Mouse (Mus musculus) liver, embryonic 16.5 days (tissue): ENCODE results near the gene Zfp184. TPM values are rescaled to one million over a fixed set of nuclear protein-coding genes. Genes with fewer than 3 reads are reported as not detected.

Experiments used
- ATAC-seq: fragments of 200-750 bp; cut with Nextera tagmentation; 2 replicates; pipeline ENCODE4 v1.8.0; 2017; ENCODE audit warnings: low read depth, mild to moderate bottlenecking, moderate number of reproducible peaks, moderate library complexity
- H3K27ac ChIP-seq: fragments of 300-500 bp; sonication (generic); 2 replicates; pipeline ENCODE4 v1.5.1; 2014; ENCODE audit warnings: mild to moderate bottlenecking, low read length
- H3K27me3 ChIP-seq: fragments of 300-500 bp; sonication (generic); 2 replicates; pipeline ENCODE4 v1.6.1; 2014; ENCODE audit warnings: low read depth, low read length, mixed read lengths; ENCODE audit not compliant: control insufficient read depth, insufficient read depth
- H3K36me3 ChIP-seq: fragments of 300-500 bp; sonication (generic); 2 replicates; pipeline ENCODE4 v1.6.1; 2014; ENCODE audit warnings: mild to moderate bottlenecking; ENCODE audit not compliant: control insufficient read depth, insufficient read depth
- H3K4me1 ChIP-seq: fragments of 300-500 bp; sonication (generic); 2 replicates; pipeline ENCODE4 v1.6.1; 2014; ENCODE audit warnings: low read depth, low read length, mixed read lengths; ENCODE audit not compliant: control insufficient read depth
- H3K4me2 ChIP-seq: fragments of 300-500 bp; sonication (generic); 2 replicates; pipeline ENCODE4 v1.6.1; 2014; ENCODE audit warnings: low read depth, low read length, mixed read lengths
- H3K4me3 ChIP-seq: fragments of 300-500 bp; sonication (generic); 2 replicates; pipeline ENCODE4 v1.5.1; 2014; ENCODE audit warnings: low read depth, mild to moderate bottlenecking, low read length
- H3K9ac ChIP-seq: fragments of 300-500 bp; sonication (generic); 2 replicates; pipeline ENCODE4 v1.6.1; 2014; ENCODE audit warnings: low read depth, low read length
- H3K9me3 ChIP-seq: fragments of 300-500 bp; sonication (generic); replicated peaks from 2 replicates; pipeline ENCODE4 v1.6.1; 2016; ENCODE audit warnings: low read length; ENCODE audit not compliant: control insufficient read depth
- WGBS: fragments of 180-500 bp; shearing (Covaris S2); extraction: QIAGEN DNeasy Blood & Tissue Kit; methylation state at CpG from one replicate; pipeline ENCODE4 v1.1.7; 2014; ENCODE audit not compliant: insufficient replicate concordance; 5-methylcytosine and 5-hydroxymethylcytosine counted together
- microRNA counts: library from miRNA; unstranded; fragments of <30 nt; microRNA quantifications from one replicate; lab custom pipeline; 2016
- microRNA-seq: library from miRNA; unstranded; fragments of <30 nt; microRNA quantifications from one replicate; pipeline ENCODE4, GENCODE M21; 2016
- polyA plus RNA-seq: library from polyadenylated mRNA; unstranded; fragments of >200 nt; fragmentation: Nextera tagmentation; extraction: Ambion mirVana; gene quantifications from 2 replicates; pipeline ENCODE4 v1.2.1, GENCODE M21; 2015

Zfp184 gene
- polyA plus RNA-seq, 1 experiment from 2014 or later, result 0.55 TPM

DNA sequence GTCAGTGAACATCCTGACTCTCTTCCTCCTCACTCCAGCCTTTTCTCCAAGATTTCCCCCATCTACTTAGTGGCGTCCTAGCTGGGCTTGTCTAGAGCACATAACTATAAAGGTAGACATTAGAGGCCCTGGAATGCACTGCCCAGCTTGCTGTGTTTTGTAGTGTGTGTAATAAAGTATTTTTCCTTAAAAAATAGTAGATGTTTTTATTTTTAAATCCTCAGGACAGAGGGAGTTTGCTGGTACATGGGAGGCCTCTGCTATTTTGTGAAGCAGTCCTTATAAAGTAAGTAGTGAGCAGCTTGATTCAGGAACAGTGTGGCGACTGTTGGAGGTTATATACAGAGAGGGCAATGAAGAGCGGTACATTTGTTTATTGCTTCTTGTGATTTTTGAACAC is 63.8 kb downstream of the Zfp184 start:
- no peak overlapping the region for H3K9ac ChIP-seq
- H3K27ac ChIP-seq, result no peak overlapping the region
- peaks cover 15% of the 10 kb centered on the region for H3K4me1 ChIP-seq
- H3K4me2 ChIP-seq, result no peak overlapping the region
- H3K36me3 ChIP-seq, result no peaks in the 10 kb centered on the region
- H3K27me3 ChIP-seq, result peaks cover 88% of the 10 kb centered on the region
- ATAC-seq, result no peak
- no peaks in the 10 kb centered on the region for H3K9me3 ChIP-seq
- no peak overlapping the region for H3K4me3 ChIP-seq
- WGBS, result 65% methylated on average over 3 of the region's 3 CpGs

DNA sequence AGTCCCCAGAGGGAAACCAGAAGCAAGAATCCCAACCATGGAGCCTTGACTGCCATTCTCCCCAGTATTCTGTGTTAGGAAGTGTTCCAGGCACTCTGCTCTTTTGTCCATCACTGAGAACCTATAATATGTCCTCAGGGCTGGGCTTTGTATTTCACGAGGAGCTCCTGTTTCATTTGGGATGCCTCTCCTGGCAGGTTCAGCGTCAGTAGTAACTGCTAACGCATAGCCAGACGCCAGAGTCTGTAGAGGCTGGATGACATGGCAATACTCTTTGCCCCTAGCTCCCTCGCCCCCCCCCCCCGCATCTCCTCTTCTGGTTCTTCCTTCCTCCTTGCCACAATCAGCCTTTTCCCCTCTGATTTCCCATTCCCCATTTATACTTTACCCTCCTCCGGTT is 64.7 kb downstream of the Zfp184 start, which contains the start of gene Prss16:
Prss16 (minus strand) TSS at position 101 of the 400 bp plus-strand sequence.
- Histone ChIP-seq H3K36me3 (no peaks in the 10 kb centered on the region), H3K27me3 (peaks cover 88% of the 10 kb centered on the region), H3K4me2 (no peak within 1 kb of the TSS), H3K9me3 (no peaks in the 10 kb centered on the region), H3K4me1 (peaks cover 21% of the 10 kb centered on the region), H3K4me3 (no peak within 1 kb of the TSS), H3K9ac (no peak within 1 kb of the TSS), H3K27ac (no peak within 1 kb of the TSS)
- ATAC-seq, result no peak
- 15% methylated on average over 6 of the region's 7 CpGs for WGBS

MicroRNAs within 50 kb of the gene (microRNA counts, 519-probe panel; counts per million panel counts)
- 2,929 counts per million, percentile 81 among the panel's probes with 10 or more counts for microRNA mmu-miR-1983 (lab: Ali Mortazavi, UCI)

Small RNA genes lying within 50 kb of the gene (microRNA-seq; reads per million reads assigned to microRNA genes)
- 1.5 reads per million for gene Gm44456
- 2,140 reads per million, percentile 83 among the genes with 10 or more reads in this experiment for gene Mir1983

Other genes with a start within 250 kb of the Zfp184 start
- gene Olfr1359, start 247.0 kb upstream of the Zfp184 start, polyA plus RNA-seq, result not detected in 2 replicates
- gene Hist1h2bl, start 229.0 kb upstream of the Zfp184 start, polyA plus RNA-seq, result 3.5 and 6.2 TPM in 2 replicates
- 18.6 and 20.0 TPM in 2 replicates for gene Hist1h2ai, start 228.7 kb upstream of the Zfp184 start, polyA plus RNA-seq
- 4.4 and 13.9 TPM in 2 replicates for gene Hist1h3h, start 227.4 kb upstream of the Zfp184 start, polyA plus RNA-seq
- gene Hist1h2bm, start 223.1 kb upstream of the Zfp184 start, polyA plus RNA-seq, result 5.9 and 9.8 TPM in 2 replicates
- 0.99 and 1.0 TPM in 2 replicates for gene Hist1h4j, start 210.0 kb upstream of the Zfp184 start, polyA plus RNA-seq
- gene Hist1h4k, start 194.6 kb upstream of the Zfp184 start, polyA plus RNA-seq, result 5.0 and 6.3 TPM in 2 replicates
- 40.9 and 50.2 TPM in 2 replicates for gene Hist1h2ak, start 191.3 kb upstream of the Zfp184 start, polyA plus RNA-seq
- 8.1 and 12.9 TPM in 2 replicates for gene Hist1h2bn, start 191.0 kb upstream of the Zfp184 start, polyA plus RNA-seq
- 22.9 and 30.4 TPM in 2 replicates for gene Hist1h1b, start 164.5 kb upstream of the Zfp184 start, polyA plus RNA-seq
- 158 and 190 TPM in 2 replicates for gene Hist1h3i, start 161.7 kb upstream of the Zfp184 start, polyA plus RNA-seq
- gene Hist1h2an, start 157.9 kb upstream of the Zfp184 start, polyA plus RNA-seq, result 10.1 and 14.1 TPM in 2 replicates
- 3.8 and 7.6 TPM in 2 replicates for gene Hist1h2bp, start 157.6 kb upstream of the Zfp184 start, polyA plus RNA-seq
- gene Hist1h2bq, start 134.9 kb upstream of the Zfp184 start, polyA plus RNA-seq, result 25.4 and 31.7 TPM in 2 replicates
- 2.1 TPM in 1 of 2 replicates, not detected in the other for gene Hist1h2ao, start 134.6 kb upstream of the Zfp184 start, polyA plus RNA-seq
- not detected in 2 replicates for gene Hist1h4m, start 133.3 kb upstream of the Zfp184 start, polyA plus RNA-seq
- 25.5 and 40.3 TPM in 2 replicates for gene Hist1h4n, start 112.9 kb upstream of the Zfp184 start, polyA plus RNA-seq
- gene Hist1h2ap, start 111.6 kb upstream of the Zfp184 start, polyA plus RNA-seq, result 3,914 and 4,206 TPM in 2 replicates
- 24.7 and 33.6 TPM in 2 replicates for gene Hist1h2br, start 111.4 kb upstream of the Zfp184 start, polyA plus RNA-seq
- not detected in 2 replicates for gene Pom121l2, start 36.1 kb downstream of the Zfp184 start, polyA plus RNA-seq
- gene Prss16, start 64.6 kb downstream of the Zfp184 start, polyA plus RNA-seq, result 0.54 and 0.72 TPM in 2 replicates
- gene Hist1h2ah, start 90.5 kb downstream of the Zfp184 start, polyA plus RNA-seq, result 13.7 and 18.8 TPM in 2 replicates
- 2.9 and 4.7 TPM in 2 replicates for gene Hist1h2bk, start 90.8 kb downstream of the Zfp184 start, polyA plus RNA-seq
- 47.5 and 58.3 TPM in 2 replicates for gene Hist1h4i, start 96.3 kb downstream of the Zfp184 start, polyA plus RNA-seq
- gene Hist1h2ag, start 97.8 kb downstream of the Zfp184 start, polyA plus RNA-seq, result 13.1 and 20.8 TPM in 2 replicates
- 13.4 and 22.7 TPM in 2 replicates for gene Hist1h2bj, start 98.1 kb downstream of the Zfp184 start, polyA plus RNA-seq
- not detected in 2 replicates for gene Vmn1r188, start 139.3 kb downstream of the Zfp184 start, polyA plus RNA-seq
- gene Vmn1r189, start 160.7 kb downstream of the Zfp184 start, polyA plus RNA-seq, result not detected in 2 replicates
- not detected in 2 replicates for gene Vmn1r191, start 238.9 kb downstream of the Zfp184 start, polyA plus RNA-seq
- gene Vmn1r192, start 246.0 kb downstream of the Zfp184 start, polyA plus RNA-seq, result not detected in 2 replicates